Mouse (Mus musculus) heart, embryonic 13.5 days (tissue): ENCODE results near the gene Gm5662. TPM values are rescaled to one million over a fixed set of nuclear protein-coding genes. Genes with fewer than 3 reads are reported as not detected.

Experiments used
- polyA plus RNA-seq: library from polyadenylated mRNA; unstranded; fragments of >200 nt; fragmentation: Nextera tagmentation; extraction: Ambion mirVana; gene quantifications from 2 replicates; pipeline ENCODE4 v1.2.1, GENCODE M21; 2015

Gm5662 gene
- polyA plus RNA-seq, 1 experiment from 2014 or later = not detected

Other genes starting within 250 kb of the Gm5662 start
- gene Gm2056, start 247.5 kb downstream of the Gm5662 start, polyA plus RNA-seq = not detected in 2 replicates
- not detected in 2 replicates for gene Gm16368, start 190.8 kb downstream of the Gm5662 start, polyA plus RNA-seq
- gene Gm10436, start 92.4 kb downstream of the Gm5662 start, polyA plus RNA-seq = not detected in 2 replicates
- not detected in 2 replicates for gene Gm8332, start 24.4 kb downstream of the Gm5662 start, polyA plus RNA-seq
- gene Gm5039, start 49.5 kb upstream of the Gm5662 start, polyA plus RNA-seq = not detected in 2 replicates
- gene Adck1, start 86.1 kb upstream of the Gm5662 start, polyA plus RNA-seq = 16.0 and 18.9 TPM in 2 replicates